Mouse (Mus musculus) testis, adult 2 months (tissue): Measurements from ENCODE around the gene Lrrc8d. TPM values are rescaled to one million over a fixed set of nuclear protein-coding genes. Genes with fewer than 3 reads are reported as not detected.

Experiments used
- H3K27ac ChIP-seq: fragments of 200-500 bp; 2 replicates; pipeline ENCODE4 v1.5.1; 2012; ENCODE audit warnings: low read depth, low read length; ENCODE audit not compliant: control insufficient read depth, insufficient read depth
- H3K27me3 ChIP-seq: fragments of 200-500 bp; 2 replicates; pipeline ENCODE4 v1.6.1; 2012; ENCODE audit warnings: mild to moderate bottlenecking, low read length, moderate library complexity; ENCODE audit not compliant: control insufficient read depth, insufficient read depth
- H3K36me3 ChIP-seq: fragments of 200-500 bp; 2 replicates; pipeline ENCODE4 v1.6.1; 2012; ENCODE audit warnings: mild to moderate bottlenecking, low read length; ENCODE audit not compliant: control insufficient read depth, insufficient read depth
- H3K4me1 ChIP-seq: fragments of 200-500 bp; 2 replicates; pipeline ENCODE4 v1.6.1; 2012; ENCODE audit warnings: low read length; ENCODE audit not compliant: control insufficient read depth, insufficient read depth
- H3K4me3 ChIP-seq: fragments of 200-500 bp; 2 replicates; pipeline ENCODE4 v1.5.1; 2012; ENCODE audit warnings: low read depth, mild to moderate bottlenecking, low read length, moderate library complexity, mixed read lengths; ENCODE audit not compliant: control insufficient read depth
- CTCF ChIP-seq: fragments of 200-500 bp; IDR thresholded peaks from 2 replicates; pipeline ENCODE4 v1.5.1; 2012; ENCODE audit warnings: low read depth, mild to moderate bottlenecking, inconsistent platforms, low read length, moderate library complexity; ENCODE audit not compliant: control insufficient read depth, insufficient read depth, insufficient replicate concordance
- POLR2A ChIP-seq: fragments of 200-500 bp; IDR thresholded peaks from 2 replicates; pipeline ENCODE4 v1.6.1; 2012; ENCODE audit warnings: low read depth, mild to moderate bottlenecking, inconsistent platforms, low read length, moderate library complexity; ENCODE audit not compliant: control insufficient read depth
- polyA plus RNA-seq: library from polyadenylated mRNA; depleted of rRNA; stranded (reverse); fragments of >200 nt; gene quantifications from 2 replicates; pipeline ENCODE4 v1.2.3, GENCODE M21; 2012

Lrrc8d gene
- polyA plus RNA-seq, 1 experiment = 4.8 TPM

DNA sequence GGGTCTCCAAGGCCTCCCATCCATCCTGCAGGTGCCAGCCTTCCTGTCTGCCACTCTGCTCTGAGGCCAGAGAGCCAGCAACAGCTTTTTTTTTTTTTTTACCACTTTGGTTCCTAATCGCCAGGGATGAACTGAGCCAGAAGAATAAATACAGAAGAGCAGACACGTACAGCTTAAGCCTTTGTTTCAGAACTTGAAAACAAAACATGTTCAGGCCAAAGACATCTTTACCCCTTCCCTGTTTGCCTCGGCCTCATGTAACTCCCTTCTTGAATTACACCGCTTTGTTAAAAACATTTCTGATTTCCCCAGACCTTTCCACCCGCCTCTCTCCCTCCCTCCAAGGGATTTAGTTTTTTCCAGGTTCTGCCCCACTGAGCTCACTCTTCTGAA lies 93.8 kb downstream of the Lrrc8d start:
- Histone ChIP-seq H3K27me3 (no peaks in the 10 kb centered on the region), H3K4me3 (no peak overlapping the region), H3K4me1 (no peaks in the 10 kb centered on the region), H3K36me3 (no peaks in the 10 kb centered on the region), H3K27ac (no peak overlapping the region)
- TF ChIP-seq CTCF = no peak
- TF ChIP-seq POLR2A = no peak

DNA sequence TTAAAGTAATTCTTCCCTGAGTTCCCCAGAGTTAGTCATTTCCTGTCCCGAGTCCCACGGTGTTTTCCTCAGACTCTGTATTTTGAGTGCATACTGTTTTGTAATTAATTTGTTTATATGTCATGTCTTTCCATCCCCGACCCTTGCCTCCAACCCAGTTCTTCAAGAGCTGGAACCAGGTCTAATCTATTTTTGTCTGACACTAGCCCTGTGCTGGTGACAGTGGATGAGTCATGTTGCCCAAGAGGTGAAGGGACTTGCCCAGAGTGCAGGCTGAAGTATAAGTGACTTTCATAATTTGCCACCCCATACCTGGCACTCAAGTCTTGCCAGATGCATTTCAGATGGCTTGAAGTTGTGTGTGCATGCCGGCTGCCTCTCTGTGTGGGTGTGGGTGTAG lies 98.7 kb downstream of the Lrrc8d start:
- TF ChIP-seq POLR2A (no peak), CTCF (no peak)
- H3K36me3 ChIP-seq = no peaks in the 10 kb centered on the region
- no peaks in the 10 kb centered on the region for H3K4me1 ChIP-seq
- no peaks in the 10 kb centered on the region for H3K27me3 ChIP-seq
- no peak overlapping the region for H3K27ac ChIP-seq
- H3K4me3 ChIP-seq = no peak overlapping the region

DNA sequence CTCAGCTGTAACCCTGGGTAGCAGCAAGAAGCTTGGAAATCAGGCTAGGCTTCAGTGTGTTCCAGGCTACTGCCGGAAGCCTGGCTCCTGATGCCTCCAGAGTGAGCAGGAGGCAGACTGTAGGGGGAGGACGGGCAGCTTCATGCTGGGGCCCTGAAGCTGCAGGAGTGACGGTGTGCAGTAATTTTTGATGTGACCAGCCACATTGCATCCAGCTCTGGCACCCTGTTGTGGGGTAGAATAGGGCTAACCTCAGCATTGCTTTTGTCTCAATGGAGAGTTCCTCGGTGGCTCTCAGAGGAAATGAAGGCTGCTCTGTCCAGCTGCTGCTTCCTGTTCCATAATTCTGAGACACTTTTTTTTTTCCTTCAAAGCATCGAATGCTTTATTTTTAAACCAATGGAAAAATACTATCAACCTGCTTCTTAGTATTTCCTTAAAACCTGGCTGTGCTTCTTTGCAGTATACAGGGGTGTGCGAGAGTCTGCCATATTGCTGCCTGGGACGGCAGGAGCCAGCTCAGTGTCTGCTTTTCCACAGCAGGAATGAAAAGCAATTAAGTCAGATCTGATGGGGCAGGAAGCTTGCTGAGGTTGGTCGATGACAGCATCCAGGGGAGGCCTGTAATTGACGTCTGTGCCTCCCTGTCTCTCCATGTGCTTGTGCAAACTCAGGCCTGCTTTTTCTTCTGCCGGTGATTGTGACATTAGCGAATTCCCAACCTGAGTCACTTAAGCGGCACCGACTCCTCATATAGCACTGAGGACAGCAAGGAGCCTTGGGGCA lies 100.3 kb downstream of the Lrrc8d start:
- H3K27ac ChIP-seq = no peak overlapping the region
- H3K27me3 ChIP-seq = no peaks in the 10 kb centered on the region
- TF ChIP-seq POLR2A (no peak), CTCF (no peak)
- H3K4me1 ChIP-seq = no peaks in the 10 kb centered on the region
- no peak overlapping the region for H3K4me3 ChIP-seq
- H3K36me3 ChIP-seq = no peaks in the 10 kb centered on the region

DNA sequence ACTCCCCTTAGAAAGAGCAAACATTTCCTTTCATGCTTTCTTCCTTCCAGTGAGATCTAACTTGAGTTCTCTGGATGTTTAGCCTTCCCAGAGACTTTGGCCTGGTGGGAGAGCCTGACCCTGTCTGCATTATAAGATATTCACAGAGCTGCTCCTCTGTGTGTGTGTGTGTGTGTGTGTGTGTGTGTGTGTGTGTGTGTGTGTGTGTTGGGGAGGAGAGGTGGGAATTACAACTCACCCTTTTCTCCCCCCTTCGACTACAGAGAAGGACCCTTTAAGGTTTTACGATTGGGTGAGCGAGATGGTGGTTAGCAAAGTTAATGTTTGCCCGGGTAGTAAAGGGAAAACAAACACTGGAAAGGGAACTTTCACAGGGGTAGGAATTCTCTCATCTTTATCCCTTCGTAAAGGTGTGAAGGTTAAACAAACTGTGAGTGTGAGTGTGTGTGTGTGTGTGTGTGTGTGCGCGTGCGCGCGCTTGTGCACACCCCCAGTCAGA lies 101.3 kb downstream of the Lrrc8d start:
- no peak overlapping the region for H3K27ac ChIP-seq
- H3K4me3 ChIP-seq = no peak overlapping the region
- TF ChIP-seq POLR2A = no peak
- TF ChIP-seq CTCF = no peak
- no peaks in the 10 kb centered on the region for H3K27me3 ChIP-seq
- H3K4me1 ChIP-seq = no peaks in the 10 kb centered on the region
- no peaks in the 10 kb centered on the region for H3K36me3 ChIP-seq

DNA sequence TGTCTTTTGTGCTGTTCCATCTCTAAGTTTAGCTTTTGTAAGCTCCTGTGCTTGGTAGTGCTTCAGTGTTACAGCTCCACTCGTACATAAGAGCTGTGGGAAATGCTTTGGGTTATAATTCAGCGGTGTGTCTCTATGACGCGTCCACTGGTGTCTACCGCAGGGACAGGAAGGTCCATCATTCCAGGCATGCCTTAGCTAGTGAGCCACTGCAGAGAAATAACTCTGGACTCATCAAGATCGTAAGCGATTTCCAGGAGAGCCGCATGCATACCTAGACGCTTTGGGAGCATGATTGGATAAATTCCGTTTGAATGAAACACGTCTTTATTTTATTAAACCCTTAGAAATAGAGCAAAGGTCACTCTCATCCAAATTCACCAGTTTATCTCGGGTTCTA lies 106.2 kb downstream of the Lrrc8d start:
- TF ChIP-seq CTCF = no peak
- TF ChIP-seq POLR2A = no peak
- Histone ChIP-seq H3K27me3 (no peaks in the 10 kb centered on the region), H3K36me3 (no peaks in the 10 kb centered on the region), H3K4me1 (no peaks in the 10 kb centered on the region), H3K4me3 (no peak overlapping the region), H3K27ac (no peak overlapping the region)

DNA sequence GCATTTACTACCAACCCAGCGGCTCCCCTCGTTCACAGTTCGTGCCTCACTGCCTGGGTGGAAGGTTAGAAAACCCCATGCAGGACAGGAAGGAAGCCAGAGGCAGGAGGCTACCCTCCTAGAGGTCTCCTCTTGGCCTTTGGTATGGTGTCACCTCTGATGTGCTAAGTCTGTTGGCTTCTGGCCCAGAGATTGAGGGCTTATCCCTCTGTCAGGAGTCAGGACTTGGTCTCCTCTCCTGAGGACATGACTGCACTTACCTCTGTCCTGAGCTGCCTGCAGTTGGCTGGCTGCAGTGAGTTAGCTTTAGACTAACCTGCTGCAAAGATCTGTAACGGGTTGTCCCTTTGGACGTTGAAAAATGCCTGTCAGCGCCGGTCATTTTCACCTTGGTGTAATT lies 107.7 kb downstream of the Lrrc8d start:
- Histone ChIP-seq H3K4me1 (no peaks in the 10 kb centered on the region), H3K4me3 (no peak overlapping the region), H3K36me3 (no peaks in the 10 kb centered on the region), H3K27me3 (no peaks in the 10 kb centered on the region), H3K27ac (no peak overlapping the region)
- TF ChIP-seq CTCF (no peak), POLR2A (no peak)

DNA sequence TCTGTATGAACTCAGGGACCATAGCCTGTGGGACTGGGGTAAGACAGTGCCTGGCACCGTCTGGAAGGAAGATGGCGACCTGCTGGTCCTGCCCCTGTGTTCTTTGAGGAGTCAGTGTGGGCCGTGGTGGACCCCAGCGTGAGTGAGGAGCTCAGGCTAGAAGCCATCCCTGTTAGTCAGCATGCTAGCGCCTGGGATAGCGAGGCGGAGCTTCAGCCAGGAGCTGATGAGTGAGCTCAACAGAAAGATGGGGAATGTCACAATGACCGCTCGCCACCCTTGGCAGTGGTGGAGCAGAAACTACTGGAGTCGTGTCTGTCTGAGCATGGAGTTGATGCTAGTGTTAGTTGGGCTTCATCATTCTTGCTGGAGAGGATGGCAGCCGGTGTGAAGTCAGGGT lies 109.3 kb downstream of the Lrrc8d start:
- Histone ChIP-seq H3K4me1 (no peaks in the 10 kb centered on the region), H3K4me3 (no peak overlapping the region), H3K27me3 (no peaks in the 10 kb centered on the region), H3K27ac (no peak overlapping the region), H3K36me3 (no peaks in the 10 kb centered on the region)
- TF ChIP-seq POLR2A (no peak), CTCF (no peak)
